Mouse (Mus musculus): ENCODE measurements at regions not wholly inside any gene's neighbourhood (a gene's known extent, or its start where the extent isn't known, plus 50 kb on each side); places are given as distances from the start of the nearest gene placed in this dataset.
"Not testable (repeated sequence)": the region's sequence is repeated elsewhere in the genome, so short reads cannot be mapped to it uniquely, and the experiment has no call there.

DNA sequence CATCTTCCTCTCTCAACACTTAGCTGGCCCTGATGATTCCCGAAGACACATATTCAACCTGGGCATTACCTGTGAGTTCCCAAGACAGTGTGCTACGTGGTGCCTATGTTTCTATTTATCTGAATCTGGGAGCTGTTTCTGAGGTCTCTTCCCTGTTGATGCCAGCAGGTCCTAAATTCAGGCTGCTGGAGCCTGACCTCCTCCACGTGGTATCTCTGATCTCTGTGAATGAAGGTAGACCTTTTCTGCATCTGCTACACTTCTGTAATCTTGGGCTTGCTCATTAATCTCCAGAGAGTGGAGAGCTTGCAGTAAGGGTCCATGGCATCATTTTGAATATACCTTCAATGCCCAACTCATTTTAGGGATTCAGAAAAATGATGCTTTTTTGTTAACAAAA is 215.8 kb downstream of the Pten start:
- DNase-seq (ENCODE audit: low spot score): no peak

DNA sequence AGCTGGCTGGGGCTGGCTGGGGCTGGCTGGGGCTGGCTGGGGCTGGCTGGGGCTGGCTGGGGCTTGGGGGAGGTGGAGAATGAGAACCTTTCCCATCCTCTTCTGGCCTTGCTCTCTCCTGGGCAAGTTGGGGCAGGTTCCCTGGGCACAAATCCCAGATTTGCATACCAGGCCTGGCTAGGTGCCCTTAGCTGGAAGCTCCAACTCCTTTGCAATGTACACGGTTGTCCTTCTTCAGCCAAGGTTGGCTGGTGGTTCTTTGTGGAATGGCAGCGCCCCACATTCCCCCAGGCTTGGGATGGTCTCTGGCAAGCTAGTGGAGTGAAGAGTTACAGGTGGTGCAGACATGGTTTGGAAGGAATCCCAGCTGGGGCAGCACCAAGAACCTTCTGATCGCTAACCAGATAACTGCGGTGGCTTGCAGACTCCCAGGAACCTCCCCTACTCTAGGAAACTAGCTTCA is 217.5 kb downstream of the Pten start:
- DNase-seq (ENCODE audit: low spot score): no peak

DNA sequence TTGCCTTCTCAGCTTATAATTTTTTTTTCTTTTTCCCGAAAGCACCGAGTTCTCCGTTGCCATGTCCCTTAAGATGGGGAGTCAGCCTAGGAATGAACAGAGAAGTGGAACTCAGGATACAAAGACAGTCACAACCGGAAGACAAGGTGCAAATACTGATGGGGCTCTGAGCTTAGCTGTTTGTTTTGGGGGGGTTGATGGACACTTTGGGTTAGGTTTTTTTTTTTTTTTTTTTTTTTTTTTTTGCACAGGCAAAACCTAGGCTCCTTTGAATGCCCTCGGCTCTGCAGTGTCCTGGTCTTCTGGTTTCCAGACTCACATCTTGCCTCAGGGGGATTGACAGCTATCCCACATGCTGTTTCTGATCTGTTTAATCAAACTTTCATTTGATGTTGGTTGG is 218.0 kb downstream of the Pten start:
- no peak for DNase-seq (ENCODE audit: low spot score)

DNA sequence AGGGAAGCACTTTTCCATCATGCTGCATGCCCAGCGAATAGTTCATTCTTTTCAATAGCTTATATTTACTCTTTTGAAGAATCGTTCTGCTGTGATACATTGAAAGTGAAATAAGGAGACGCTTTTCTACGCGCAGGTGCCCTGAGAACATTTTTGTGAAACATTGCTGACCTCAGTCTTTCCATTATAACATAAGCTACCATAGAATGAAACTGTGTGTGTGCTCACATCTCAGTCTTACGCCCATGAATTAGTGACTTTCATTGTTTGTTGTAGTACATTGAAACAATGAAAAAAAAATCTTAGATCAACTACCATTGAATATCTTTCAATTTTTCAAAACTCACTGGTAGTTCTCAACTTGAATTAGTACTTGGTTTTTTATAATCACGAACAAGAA is 219.2 kb downstream of the Pten start:
- DNase-seq (ENCODE audit: low spot score): no peak

DNA sequence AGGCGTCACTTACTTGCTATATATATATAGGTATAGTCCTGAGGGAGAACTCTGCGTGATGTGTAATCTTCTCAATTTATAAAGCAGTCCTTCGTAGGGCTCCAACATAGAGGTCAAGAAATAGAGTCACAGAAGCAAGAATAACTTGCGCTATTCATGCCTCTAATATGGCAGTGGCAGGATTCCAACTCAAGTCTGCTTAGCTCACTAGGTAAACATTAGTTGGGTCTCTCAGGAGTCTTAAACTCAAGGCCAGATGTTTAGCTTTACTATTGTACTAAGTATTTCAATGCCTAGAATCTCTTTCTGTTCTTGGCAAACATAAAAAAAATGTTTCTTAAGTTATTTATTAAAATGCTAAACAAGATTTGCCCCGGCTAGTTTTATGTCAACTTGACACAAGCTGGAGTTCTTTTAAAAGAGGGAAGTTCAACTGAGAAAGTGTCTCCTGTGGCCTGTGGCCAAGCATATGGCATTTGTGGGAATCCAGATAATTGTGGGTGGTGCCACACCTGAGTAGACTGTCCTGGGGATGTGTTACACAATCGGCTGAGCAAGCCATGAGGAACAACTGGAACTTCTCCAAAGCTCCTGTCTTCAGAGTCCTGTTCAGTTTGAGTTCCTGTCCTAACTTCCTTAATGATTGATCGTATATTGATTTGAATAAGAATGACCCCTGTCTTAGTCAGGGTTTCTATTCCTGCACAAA is 220.9 kb downstream of the Pten start:
- no peak for DNase-seq (ENCODE audit: low spot score)

GRCm38 (mm10) chr19:32980142-32980541 is 222.8 kb downstream of the Pten start:
- no peak for DNase-seq (ENCODE audit: low spot score)

GRCm38 (mm10) chr19:32988713-32989112 is 231.4 kb downstream of the Pten start:
- no peak for DNase-seq (ENCODE audit: low spot score)

DNA sequence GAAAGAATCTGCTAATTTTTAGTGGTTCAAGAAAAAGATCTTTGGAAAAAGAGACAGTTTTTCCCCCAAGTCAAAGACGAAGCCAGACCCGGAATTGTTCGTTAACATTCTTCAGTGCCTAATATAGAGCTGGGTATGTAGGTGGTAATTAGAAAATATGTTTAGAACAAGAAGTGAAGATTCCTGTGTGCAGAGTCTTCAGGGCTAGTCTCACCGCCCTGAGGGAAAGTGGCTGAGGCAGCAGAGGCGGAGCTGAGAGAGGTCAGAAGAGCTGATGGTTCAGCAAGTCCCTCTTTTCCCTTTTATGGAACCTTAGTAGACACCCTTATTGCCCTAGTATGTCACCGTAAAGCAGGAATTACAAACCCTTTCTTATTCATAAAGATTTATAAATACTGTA is 232.0 kb downstream of the Pten start:
- no peak for DNase-seq (ENCODE audit: low spot score)

- no peak for DNase-seq (ENCODE audit: low spot score)
Observed at GRCm38 (mm10) chr19:32990576-32990975, 233.3 kb downstream of the Pten start.

DNA sequence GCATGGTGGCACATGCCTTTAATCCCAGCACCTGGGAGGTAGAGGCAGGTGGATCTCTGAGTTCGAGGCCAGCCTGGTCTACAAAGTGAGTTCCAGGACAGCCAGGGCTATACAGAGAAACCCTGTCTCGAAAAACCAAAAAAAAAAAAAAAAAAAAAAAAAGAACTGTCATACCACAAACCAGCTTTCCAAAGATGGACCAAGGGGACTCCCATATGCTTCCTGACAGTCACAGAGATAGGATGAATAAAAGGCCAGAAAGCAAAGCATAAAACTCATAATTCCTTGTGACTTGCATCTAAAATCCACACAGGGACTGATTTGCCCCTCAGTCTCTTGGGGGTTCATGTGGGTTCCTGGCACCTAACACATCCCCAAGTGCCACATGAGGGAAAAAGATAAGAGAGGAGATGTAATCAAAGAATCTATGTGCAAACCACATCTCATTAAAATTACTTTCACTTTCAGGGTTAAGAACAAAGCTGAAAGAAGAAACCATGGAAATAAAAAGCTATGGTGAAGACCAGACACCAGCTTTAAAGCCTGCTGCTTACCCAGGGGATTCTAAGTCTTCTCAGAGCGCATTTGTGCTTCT is 241.4 kb downstream of the Pten start:
- DNase-seq (ENCODE audit: low spot score): no peak

- no peak for DNase-seq (ENCODE audit: low spot score)
Observed at GRCm38 (mm10) chr19:33007582-33007981, 250.3 kb downstream of the Pten start.

GRCm38 (mm10) chr19:33008076-33008475 is 250.8 kb downstream of the Pten start:
- DNase-seq (ENCODE audit: low spot score): no peak

- no peak for DNase-seq (ENCODE audit: low spot score)
Observed at GRCm38 (mm10) chr19:33008794-33009193, 251.5 kb downstream of the Pten start.

- DNase-seq (ENCODE audit: low spot score): no peak
Observed at GRCm38 (mm10) chr19:33010886-33011446, 253.7 kb downstream of the Pten start.

GRCm38 (mm10) chr19:33014879-33015278 is 257.6 kb downstream of the Pten start:
- not testable (repeated sequence) for DNase-seq (ENCODE audit: low spot score)

DNA sequence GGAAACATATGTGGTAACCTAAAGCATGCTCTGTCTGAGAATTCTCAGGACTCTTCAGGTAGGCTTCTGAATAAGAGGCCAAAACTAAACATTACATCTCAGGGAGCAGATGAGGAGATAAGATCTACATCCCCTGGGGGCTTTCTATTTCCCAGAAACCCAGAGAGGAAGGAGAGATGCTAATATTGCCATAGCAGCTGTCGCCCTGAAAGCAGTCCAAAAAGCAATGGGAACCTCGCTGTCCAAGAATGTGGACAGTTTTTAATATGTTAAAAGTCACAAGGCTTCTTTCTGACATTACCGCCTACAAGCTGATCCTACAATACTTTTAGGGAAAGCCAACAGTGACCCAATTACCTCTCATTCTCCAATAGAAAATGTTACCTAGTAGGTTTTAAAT is 263.9 kb downstream of the Pten start:
- no peak for DNase-seq (ENCODE audit: low spot score)

GRCm38 (mm10) chr19:33022839-33023428 is 265.6 kb downstream of the Pten start:
- no peak for DNase-seq (ENCODE audit: low spot score)

GRCm38 (mm10) chr19:33029688-33030444 is 272.6 kb downstream of the Pten start:
- DNase-seq (ENCODE audit: low spot score): no peak

- no peak for DNase-seq (ENCODE audit: low spot score)
Observed at GRCm38 (mm10) chr19:33040512-33040911, 283.2 kb downstream of the Pten start.

DNA sequence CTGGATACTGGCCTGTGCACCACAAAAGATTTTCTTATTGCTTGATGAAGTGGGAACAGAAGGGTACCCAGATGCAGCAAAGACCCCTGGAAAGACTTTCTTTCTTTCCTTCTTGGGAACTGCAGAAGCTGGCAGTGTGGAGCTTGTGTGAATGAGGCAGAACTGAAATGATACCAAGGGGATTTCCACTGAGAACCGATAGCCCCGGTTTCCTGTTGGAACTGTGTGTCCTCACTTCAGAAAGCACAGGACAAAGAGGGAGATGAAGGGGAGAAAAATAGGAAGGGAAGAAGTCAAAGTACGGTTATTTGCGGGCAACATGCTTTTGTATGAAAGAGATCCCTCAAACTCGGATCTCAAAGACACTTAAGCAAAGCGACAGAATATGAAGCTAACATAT is 283.7 kb downstream of the Pten start:
- no peak for DNase-seq (ENCODE audit: low spot score)

DNA sequence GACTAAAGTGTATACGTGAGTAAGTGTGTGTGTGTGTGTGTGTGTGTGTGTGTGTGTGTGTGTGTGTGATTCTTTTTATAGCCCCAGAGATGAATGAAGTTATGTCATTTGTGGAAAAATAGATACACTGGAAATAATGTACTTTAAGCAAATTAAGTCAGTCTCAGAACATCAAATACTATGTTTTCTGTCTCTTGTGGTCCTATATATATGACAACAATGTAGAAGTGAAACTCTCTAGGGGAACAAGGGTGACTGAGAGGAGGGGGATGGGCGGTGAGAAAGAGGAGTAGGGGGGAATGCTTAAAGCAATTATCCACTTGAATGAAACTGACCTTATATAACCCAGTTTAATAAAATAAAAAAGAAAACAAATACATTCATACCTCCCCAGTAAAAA is 285.5 kb downstream of the Pten start:
- DNase-seq (ENCODE audit: low spot score): no peak

- DNase-seq (ENCODE audit: low spot score): no peak
Observed at GRCm38 (mm10) chr19:33043696-33044095, 286.4 kb downstream of the Pten start.

All from c-Kit-positive CD71-positive TER-119-positive erythroid progenitor cells, embryonic 14.5 days (primary cell).